Mouse (Mus musculus) embryonic facial prominence, embryonic 11.5 days (tissue): ENCODE data around the gene Atp6v1g3. TPM values are rescaled to one million over a fixed set of nuclear protein-coding genes. Genes with fewer than 3 reads are reported as not detected.

Source experiments
- ATAC-seq: fragments of 200-750 bp; cut with Nextera tagmentation; replicated peaks from 2 replicates; pipeline ENCODE4 v1.8.0; 2017; ENCODE audit warnings: low read depth; ENCODE audit not compliant: insufficient number of reproducible peaks, low FRiP score, low TSS enrichment
- DNase-seq: peaks from one replicate; pipeline ENCODE4 v3.0.0-alpha.2; 2015; ENCODE audit warnings: low spot score
- H3K27ac ChIP-seq: fragments of 300-500 bp; sonication (generic); replicated peaks from 2 replicates; pipeline ENCODE4 v1.5.1; 2014; ENCODE audit warnings: mild to moderate bottlenecking, low read depth, low read length, control low read depth
- H3K27me3 ChIP-seq: fragments of 300-500 bp; sonication (generic); 2 replicates; pipeline ENCODE4 v1.6.1; 2014; ENCODE audit warnings: mild to moderate bottlenecking, low read length, moderate library complexity, mixed read lengths; ENCODE audit not compliant: control insufficient read depth, insufficient read depth
- H3K36me3 ChIP-seq: fragments of 300-500 bp; sonication (generic); replicated peaks from 2 replicates; pipeline ENCODE4 v1.6.1; 2014; ENCODE audit warnings: low read depth, mild to moderate bottlenecking, low read length, moderate library complexity, mixed read lengths; ENCODE audit not compliant: control insufficient read depth, insufficient read depth
- H3K4me1 ChIP-seq: fragments of 300-500 bp; sonication (generic); 2 replicates; pipeline ENCODE4 v1.6.1; 2014; ENCODE audit warnings: low read length, mixed read lengths; ENCODE audit not compliant: control insufficient read depth, insufficient read depth
- H3K4me2 ChIP-seq: fragments of 300-500 bp; sonication (generic); 2 replicates; pipeline ENCODE4 v1.6.1; 2014; ENCODE audit warnings: low read depth, mild to moderate bottlenecking, control low read depth, low read length, moderate library complexity
- H3K4me3 ChIP-seq: fragments of 300-500 bp; sonication (generic); 2 replicates; pipeline ENCODE4 v1.5.1; 2014; ENCODE audit warnings: low read depth, low read length, control low read depth
- H3K9ac ChIP-seq: fragments of 300-500 bp; sonication (generic); replicated peaks from 2 replicates; pipeline ENCODE4 v1.6.1; 2014; ENCODE audit warnings: mild to moderate bottlenecking, control low read depth, low read length
- H3K9me3 ChIP-seq: fragments of 300-500 bp; sonication (generic); replicated peaks from 2 replicates; pipeline ENCODE4 v1.6.1; 2016; ENCODE audit warnings: mild to moderate bottlenecking, low read length, inconsistent platforms, mixed read lengths; ENCODE audit not compliant: control insufficient read depth
- WGBS: fragments of 180-500 bp; shearing (Covaris S2); extraction: QIAGEN DNeasy Blood & Tissue Kit; methylation state at CpG from one replicate; pipeline ENCODE4 v1.1.7; 2014; 5-methylcytosine and 5-hydroxymethylcytosine counted together
- polyA plus RNA-seq: library from polyadenylated mRNA; unstranded; fragments of >200 nt; fragmentation: Nextera tagmentation; extraction: Ambion mirVana; gene quantifications from 2 replicates; pipeline ENCODE4 v1.2.1, GENCODE M21; 2014

Gene Atp6v1g3
- polyA plus RNA-seq, 1 experiment from 2014 or later = not detected

DNA sequence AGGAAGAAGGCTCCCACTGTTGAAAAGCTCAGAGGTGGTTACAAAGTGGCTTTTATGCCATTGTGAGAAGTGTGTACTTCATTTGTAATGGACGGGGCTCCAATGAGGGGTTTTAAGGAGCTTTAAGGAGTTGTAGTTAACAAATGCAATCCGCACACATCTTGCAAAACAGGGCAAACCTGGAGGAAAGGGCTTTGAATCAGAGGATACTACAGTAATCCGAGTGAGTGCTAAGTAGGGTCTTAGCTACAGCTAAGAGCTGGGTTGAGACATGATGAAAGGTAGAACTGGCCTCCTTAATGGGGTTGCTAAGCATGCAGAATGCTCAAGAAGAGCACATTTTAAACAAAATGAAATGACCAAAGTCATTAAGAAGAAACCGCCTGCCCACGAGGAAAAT is 20.9 kb downstream of the Atp6v1g3 start:
- Histone ChIP-seq H3K9me3 (no peaks in the 10 kb centered on the region), H3K4me2 (no peak overlapping the region), H3K4me1 (no peaks in the 10 kb centered on the region), H3K4me3 (no peak overlapping the region), H3K27me3 (no peaks in the 10 kb centered on the region), H3K9ac (no peak overlapping the region), H3K27ac (no peak overlapping the region), H3K36me3 (no peaks in the 10 kb centered on the region)
- DNase-seq (no peak), ATAC-seq (no peak)
- WGBS = 80% methylated on average over 5 of the region's 5 CpGs

DNA sequence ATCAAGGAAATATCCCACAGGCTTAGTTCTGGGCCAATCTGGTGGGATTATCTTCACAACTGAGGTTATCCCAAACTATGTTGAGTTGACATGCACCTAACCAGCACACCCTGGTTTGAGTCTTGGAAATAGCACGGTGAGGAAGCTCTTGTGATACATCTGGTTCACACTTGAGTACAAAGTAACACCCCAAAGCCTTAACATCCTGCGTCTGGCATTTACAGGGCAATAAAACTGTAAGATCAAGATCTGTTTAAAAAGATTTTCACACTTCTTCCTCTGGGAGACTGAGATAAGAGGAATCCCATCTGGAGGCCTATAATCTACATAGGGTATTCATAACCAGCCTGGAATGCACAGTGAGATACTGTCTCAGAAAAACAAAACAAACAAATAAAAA is 24.6 kb downstream of the Atp6v1g3 start:
- no peak overlapping the region for H3K4me3 ChIP-seq
- 82% methylated on average over 2 of the region's 2 CpGs for WGBS

DNA sequence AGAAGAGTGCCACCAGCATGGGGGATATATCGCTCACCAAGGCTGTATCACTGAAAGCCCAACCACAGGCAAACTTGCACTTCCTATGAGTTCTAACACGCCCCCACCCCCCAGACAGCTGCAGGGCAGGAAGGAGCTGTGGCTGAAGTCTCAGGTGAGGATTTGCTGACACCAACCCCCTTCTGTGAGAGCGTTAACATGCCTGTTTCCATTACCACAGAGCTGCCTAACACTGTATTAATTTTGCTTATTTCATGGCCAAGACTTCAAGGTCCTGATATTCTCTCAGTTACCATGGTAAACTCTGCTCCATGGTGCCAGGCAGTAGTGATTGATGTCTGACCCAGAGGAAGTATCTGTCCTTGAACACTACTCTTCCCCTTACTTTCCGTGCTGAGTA is 26.0 kb downstream of the Atp6v1g3 start:
- Histone ChIP-seq H3K36me3 (no peaks in the 10 kb centered on the region), H3K9ac (no peak overlapping the region), H3K4me3 (no peak overlapping the region), H3K4me2 (no peak overlapping the region), H3K9me3 (no peaks in the 10 kb centered on the region), H3K27me3 (no peaks in the 10 kb centered on the region), H3K27ac (no peak overlapping the region), H3K4me1 (no peaks in the 10 kb centered on the region)
- no peak for ATAC-seq
- WGBS = 58% methylated on average over 4 of the region's 4 CpGs
- DNase-seq = no peak

More for the DNA sequence above, 24.6 kb downstream of the Atp6v1g3 start:
- Histone ChIP-seq H3K27ac (no peak overlapping the region), H3K9ac (no peak overlapping the region), H3K4me1 (no peaks in the 10 kb centered on the region), H3K4me2 (no peak overlapping the region), H3K36me3 (no peaks in the 10 kb centered on the region), H3K9me3 (no peaks in the 10 kb centered on the region), H3K27me3 (no peaks in the 10 kb centered on the region)
- no peak for DNase-seq
- no peak for ATAC-seq

DNA sequence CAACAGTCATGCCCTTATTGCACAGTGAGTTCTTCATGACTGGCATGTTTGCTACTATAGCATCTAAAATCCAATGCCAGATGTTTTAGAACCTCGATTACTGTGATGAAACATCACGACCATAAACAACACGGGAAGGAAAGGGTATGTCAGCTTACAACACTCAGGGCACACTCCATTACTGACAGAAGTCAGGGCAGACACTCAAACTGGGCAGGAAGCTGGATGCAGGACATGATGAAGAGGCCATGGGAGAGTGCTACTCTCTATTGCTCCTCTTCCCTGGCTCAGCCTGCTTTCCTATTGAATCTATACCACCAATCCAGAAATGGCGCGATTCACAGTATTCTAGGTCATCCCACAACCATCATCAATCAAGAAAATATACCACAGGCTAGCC is 28.4 kb downstream of the Atp6v1g3 start:
- Histone ChIP-seq H3K9ac (no peak overlapping the region), H3K27ac (no peak overlapping the region), H3K27me3 (no peaks in the 10 kb centered on the region), H3K9me3 (no peaks in the 10 kb centered on the region), H3K4me1 (no peaks in the 10 kb centered on the region), H3K36me3 (no peaks in the 10 kb centered on the region), H3K4me3 (no peak overlapping the region), H3K4me2 (no peak overlapping the region)
- DNase-seq (no peak), ATAC-seq (no peak)
- 85% methylated on average over 5 of the region's 5 CpGs for WGBS

DNA sequence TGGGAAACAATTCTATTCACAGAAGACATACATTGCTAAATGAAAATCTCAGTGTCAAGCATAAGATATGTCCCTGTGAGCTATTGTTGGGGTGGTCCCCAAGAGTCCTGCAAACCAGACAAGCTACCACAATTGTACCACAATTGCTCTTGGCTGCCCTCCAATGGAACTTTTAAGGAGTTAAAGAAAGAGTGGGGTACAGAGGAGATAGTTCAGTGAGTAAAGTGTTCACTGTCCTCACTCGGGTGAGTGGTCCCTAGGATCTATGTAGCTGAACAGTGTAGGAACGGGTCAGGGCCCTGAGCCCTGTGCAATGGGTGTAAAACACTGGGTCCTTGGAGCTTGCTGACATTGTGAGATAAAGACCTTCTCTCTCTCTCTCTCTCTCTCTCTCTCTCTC is 29.2 kb downstream of the Atp6v1g3 start:
- Histone ChIP-seq H3K36me3 (no peaks in the 10 kb centered on the region), H3K9me3 (no peaks in the 10 kb centered on the region), H3K9ac (no peak overlapping the region), H3K27me3 (no peaks in the 10 kb centered on the region), H3K4me2 (no peak overlapping the region), H3K4me3 (no peak overlapping the region), H3K4me1 (no peaks in the 10 kb centered on the region), H3K27ac (no peak overlapping the region)
- DNase-seq (no peak), ATAC-seq (no peak)
- WGBS = 87% methylated on average over 2 of the region's 2 CpGs

DNA sequence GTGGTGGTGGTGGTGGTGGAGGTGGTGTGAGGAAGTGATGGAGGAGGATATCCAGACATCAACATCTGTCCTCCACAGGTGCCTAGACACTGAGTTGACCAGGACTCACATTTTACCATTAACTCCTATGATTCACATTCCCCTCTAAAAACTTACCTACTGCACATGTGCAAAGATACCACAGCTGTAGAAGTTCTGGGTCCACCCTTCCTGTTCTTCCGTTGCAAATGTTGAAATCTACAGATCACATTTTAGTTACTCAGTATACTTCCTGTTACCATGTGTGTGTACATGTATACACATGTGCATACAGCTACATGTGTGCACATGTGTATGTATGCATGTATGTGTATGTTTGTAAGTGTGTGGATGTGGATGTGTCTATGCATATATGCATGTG is 29.8 kb downstream of the Atp6v1g3 start:
- H3K4me1 ChIP-seq = no peaks in the 10 kb centered on the region
- H3K4me3 ChIP-seq = no peak overlapping the region
- DNase-seq (no peak), ATAC-seq (no peak)
- H3K27ac ChIP-seq = no peak overlapping the region
- no peaks in the 10 kb centered on the region for H3K36me3 ChIP-seq
- no peaks in the 10 kb centered on the region for H3K27me3 ChIP-seq
- no peak overlapping the region for H3K9ac ChIP-seq
- H3K9me3 ChIP-seq = no peaks in the 10 kb centered on the region
- H3K4me2 ChIP-seq = no peak overlapping the region
- 94% methylated on average over 1 of the region's 1 CpGs for WGBS

DNA sequence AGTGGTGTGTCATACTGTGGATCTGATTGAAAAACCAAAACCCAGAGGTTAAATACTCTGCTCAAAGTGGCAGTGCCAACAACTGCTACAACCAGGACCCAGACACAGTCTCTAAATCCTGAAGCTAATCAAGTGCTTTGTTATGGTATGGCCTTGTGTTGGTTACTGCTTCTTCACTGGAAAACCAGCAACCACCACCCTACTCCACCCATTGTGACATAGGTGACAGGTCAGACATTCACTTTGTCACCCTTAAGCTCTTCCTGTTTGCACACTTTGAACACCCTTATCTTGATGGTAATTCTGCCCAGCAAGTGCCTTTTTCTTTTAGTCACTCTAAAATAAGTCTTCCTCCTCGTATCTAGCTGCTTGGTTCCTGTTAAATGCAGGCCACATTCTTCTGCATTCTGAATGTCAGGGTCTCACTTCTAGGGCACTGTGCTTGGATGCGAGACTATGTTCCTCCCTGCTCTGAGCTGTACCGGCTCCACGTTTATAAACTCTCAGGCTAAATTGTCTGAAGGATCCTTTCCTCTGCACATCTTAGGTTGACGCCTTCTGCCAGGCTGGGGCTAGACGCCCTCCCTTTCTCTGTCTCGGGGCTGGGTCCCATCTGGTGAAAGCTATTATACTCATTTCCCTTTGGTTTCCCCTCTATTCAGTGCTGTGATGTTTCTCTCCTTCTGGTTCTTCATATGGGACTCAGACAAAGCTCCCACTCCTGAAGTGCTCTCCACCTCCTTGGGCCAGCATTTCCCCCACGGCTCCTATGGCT is 30.8 kb downstream of the Atp6v1g3 start:
- no peak overlapping the region for H3K27ac ChIP-seq
- 71% methylated on average over 8 of the region's 8 CpGs for WGBS
- no peak for ATAC-seq

DNA sequence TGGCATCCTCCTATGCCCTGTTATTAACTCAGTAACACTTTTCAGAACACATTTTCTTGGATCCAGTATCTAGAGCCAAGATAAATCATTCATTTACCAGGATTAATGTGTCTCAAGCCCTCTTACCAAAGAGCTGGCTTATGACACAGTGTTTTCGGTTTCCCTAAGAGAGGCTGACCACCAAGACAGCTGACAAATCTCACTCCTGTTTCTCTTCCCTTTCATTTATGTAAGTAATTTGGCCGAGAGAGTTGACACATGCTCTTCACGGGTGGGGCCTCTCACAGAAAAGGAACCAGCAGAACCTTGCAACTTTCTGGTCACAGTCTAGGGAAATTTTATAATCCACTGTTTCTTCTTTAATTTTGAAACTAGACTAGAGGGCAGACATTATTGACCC is 49.1 kb downstream of the Atp6v1g3 start:
- Histone ChIP-seq H3K4me3 (no peak overlapping the region), H3K27me3 (no peaks in the 10 kb centered on the region), H3K9me3 (no peaks in the 10 kb centered on the region), H3K4me1 (no peaks in the 10 kb centered on the region), H3K4me2 (no peak overlapping the region), H3K27ac (no peak overlapping the region), H3K9ac (no peak overlapping the region), H3K36me3 (no peaks in the 10 kb centered on the region)
- WGBS = 72% methylated on average over 3 of the region's 3 CpGs
- DNase-seq (no peak), ATAC-seq (no peak)

More for the DNA sequence above, 30.8 kb downstream of the Atp6v1g3 start:
- H3K4me1 ChIP-seq = no peaks in the 10 kb centered on the region
- H3K27me3 ChIP-seq = no peaks in the 10 kb centered on the region
- H3K36me3 ChIP-seq = no peaks in the 10 kb centered on the region
- no peak overlapping the region for H3K4me2 ChIP-seq
- DNase-seq = no peak
- H3K9me3 ChIP-seq = no peaks in the 10 kb centered on the region
- no peak overlapping the region for H3K4me3 ChIP-seq
- no peak overlapping the region for H3K9ac ChIP-seq
